Mouse (Mus musculus) hindbrain, embryonic 12.5 days (tissue): ENCODE results near the gene Calr. TPM values are rescaled to one million over a fixed set of nuclear protein-coding genes. Genes with fewer than 3 reads are reported as not detected.

Experiments used
- ATAC-seq: fragments of 200-750 bp; cut with Nextera tagmentation; 2 replicates; pipeline ENCODE4 v1.8.0; 2017; ENCODE audit warnings: moderate TSS enrichment; ENCODE audit not compliant: low FRiP score
- H3K27ac ChIP-seq: fragments of 300-500 bp; sonication (generic); 2 replicates; pipeline ENCODE4 v1.5.1; 2016; ENCODE audit warnings: mild to moderate bottlenecking
- H3K27me3 ChIP-seq: fragments of 300-500 bp; sonication (generic); 2 replicates; pipeline ENCODE4 v1.6.1; 2016; ENCODE audit warnings: mild to moderate bottlenecking
- H3K36me3 ChIP-seq: fragments of 300-500 bp; sonication (generic); 2 replicates; pipeline ENCODE4 v1.6.1; 2016; ENCODE audit warnings: mild to moderate bottlenecking
- H3K4me1 ChIP-seq: fragments of 300-500 bp; sonication (generic); 2 replicates; pipeline ENCODE4 v1.6.1; 2016
- H3K4me2 ChIP-seq: fragments of 300-500 bp; sonication (generic); replicated peaks from 2 replicates; pipeline ENCODE4 v1.6.1; 2016; ENCODE audit warnings: mild to moderate bottlenecking
- H3K4me3 ChIP-seq: fragments of 300-500 bp; sonication (generic); 2 replicates; pipeline ENCODE4 v1.5.1; 2016; ENCODE audit warnings: mild to moderate bottlenecking
- H3K9ac ChIP-seq: fragments of 300-500 bp; sonication (generic); 2 replicates; pipeline ENCODE4 v1.6.1; 2016; ENCODE audit warnings: mild to moderate bottlenecking, moderate library complexity
- H3K9me3 ChIP-seq: fragments of 300-500 bp; sonication (generic); replicated peaks from 2 replicates; pipeline ENCODE4 v1.6.1; 2016; ENCODE audit warnings: mild to moderate bottlenecking
- WGBS: fragments of 180-500 bp; shearing (Covaris S2); methylation state at CpG from one replicate; pipeline ENCODE4 v1.1.7; 2016; 5-methylcytosine and 5-hydroxymethylcytosine counted together
- polyA plus RNA-seq: library from polyadenylated mRNA; unstranded; fragments of >200 nt; fragmentation: Nextera tagmentation; extraction: Ambion mirVana; gene quantifications from 2 replicates; pipeline ENCODE4 v1.2.1, GENCODE M21; 2016

The Calr gene
- polyA plus RNA-seq, 1 experiment from 2014 or later: 792 TPM

DNA sequence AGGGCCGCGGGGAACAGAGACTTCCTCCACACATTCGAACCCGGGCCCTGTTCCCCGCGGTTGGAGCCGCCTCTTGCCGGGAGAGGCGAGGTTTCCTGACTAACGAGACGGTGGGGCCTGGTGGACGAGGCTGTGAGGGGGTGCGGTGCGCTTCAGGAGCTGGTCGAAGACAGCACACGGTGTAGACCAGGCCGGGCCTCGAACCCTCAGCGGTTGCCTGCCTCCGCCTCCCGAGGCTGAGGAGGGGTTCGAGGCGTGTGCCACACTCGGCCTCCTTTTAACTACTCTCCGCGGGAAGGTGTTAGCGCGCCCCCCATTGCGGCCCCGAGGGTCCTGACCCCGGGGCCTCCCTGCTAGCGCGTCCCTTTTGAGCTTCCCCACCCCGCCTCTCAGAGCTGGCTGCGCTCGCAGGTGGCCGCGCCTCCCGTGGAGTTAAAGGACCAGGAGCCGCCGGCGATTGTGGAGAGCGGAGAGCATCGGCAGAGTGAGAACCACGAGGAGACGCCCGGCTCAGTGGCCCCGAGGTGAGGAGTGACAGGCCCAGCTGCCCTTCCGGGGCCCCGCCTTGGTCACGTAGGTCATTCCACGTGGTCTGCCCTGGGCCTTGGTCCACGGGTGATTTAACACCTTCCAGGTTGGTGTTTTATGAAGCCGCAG is 25.7 kb upstream of the Calr start:
- Histone ChIP-seq H3K4me3 (peak overlapping the region; percentile 39), H3K9me3 (no peaks in the 10 kb centered on the region), H3K4me2 (peak overlapping the region; percentile 73), H3K27me3 (peaks cover 14% of the 10 kb centered on the region), H3K27ac (no peak overlapping the region), H3K4me1 (peaks cover 13% of the 10 kb centered on the region), H3K9ac (peak overlapping the region; percentile 56), H3K36me3 (peaks cover 27% of the 10 kb centered on the region)
- 3% methylated on average over 54 of the region's 54 CpGs for WGBS
- peak; percentile 66 for ATAC-seq

DNA sequence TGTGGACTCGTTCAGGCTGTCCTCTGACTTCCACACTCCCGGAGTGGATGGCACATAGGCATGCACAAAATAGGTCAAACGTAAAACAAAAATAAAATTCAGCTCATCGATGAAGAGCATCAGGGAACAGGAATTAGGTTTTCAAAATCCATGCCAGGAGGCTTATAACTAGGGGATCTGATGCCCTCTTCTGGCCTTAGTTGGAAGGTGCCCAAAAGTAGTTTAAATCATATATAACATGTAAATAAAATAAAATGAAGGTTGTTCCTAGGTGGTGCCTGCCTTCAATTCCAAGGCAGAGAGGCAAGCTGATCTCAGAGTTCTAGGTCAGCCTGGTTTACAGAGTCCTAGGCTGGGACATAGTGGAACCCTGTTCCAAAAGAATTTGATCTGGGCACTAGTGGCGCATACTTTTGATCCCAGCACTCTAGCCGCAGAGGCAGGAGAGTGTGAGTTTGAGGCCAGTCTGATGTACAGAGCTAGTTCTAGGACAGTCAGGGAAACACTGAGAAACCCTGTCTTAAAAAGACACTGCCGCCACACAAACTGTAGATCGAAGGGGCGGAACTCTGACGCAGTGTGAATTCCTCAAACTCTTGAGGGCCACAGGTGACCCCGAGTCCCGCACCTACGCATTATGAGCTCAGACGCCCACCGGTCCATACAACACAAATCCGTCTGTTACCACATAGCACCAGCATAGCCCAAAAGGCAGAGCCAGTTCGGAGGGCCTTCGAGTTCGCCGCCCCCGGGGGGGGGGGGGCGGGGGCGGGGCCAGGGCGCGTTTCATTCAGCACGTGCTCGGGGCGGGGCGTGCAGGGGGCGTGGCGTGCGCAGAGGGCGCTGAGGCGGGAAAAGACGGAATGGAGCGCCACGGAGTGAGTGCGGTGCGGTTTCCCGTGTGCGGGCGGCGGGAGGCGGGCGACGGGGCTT is 24.9 kb upstream of the Calr start, which contains the start of gene Syce2:
Syce2 (plus strand) TSS at position 736 of the 933 bp plus-strand sequence.
- H3K4me3 ChIP-seq: peak within 1 kb of the TSS; percentile 39
- no peaks in the 10 kb centered on the region for H3K9me3 ChIP-seq
- WGBS: 13% methylated on average over 46 of the region's 46 CpGs
- peaks cover 35% of the 10 kb centered on the region for H3K36me3 ChIP-seq
- H3K4me1 ChIP-seq: peaks cover 13% of the 10 kb centered on the region
- peak within 1 kb of the TSS; percentile 56 for H3K9ac ChIP-seq
- H3K4me2 ChIP-seq: peak within 1 kb of the TSS; percentile 73
- peak; percentile 59 for ATAC-seq
- H3K27ac ChIP-seq: no peak within 1 kb of the TSS
- H3K27me3 ChIP-seq: peaks cover 14% of the 10 kb centered on the region

DNA sequence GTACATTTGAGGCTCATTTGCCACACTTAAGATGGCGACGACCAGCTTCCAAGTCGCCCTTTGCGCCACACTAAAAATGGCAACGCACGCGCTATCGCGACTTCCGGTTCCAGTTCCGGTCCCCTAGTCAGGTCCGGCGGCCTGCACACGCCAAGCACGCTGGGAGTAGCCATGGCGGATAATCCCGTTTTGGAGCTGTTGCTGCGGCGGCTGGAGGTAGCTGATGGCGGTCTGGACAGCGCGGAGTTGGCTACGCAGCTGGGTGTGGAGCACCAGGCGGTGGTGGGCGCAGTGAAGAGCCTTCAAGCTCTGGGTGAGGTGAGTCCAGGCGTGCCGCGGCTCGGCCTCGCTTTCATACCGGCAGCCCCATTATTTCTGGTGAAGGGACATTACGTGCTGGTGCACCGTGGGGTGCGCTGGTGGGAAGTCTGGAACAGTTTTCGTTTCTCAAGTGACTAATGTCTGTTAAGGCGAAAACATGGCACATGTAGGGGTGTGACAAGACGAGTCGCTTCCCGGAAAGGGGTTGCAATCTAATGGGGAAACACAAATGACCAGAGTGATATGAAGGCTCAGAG is 10.2 kb upstream of the Calr start, which contains the start of gene Farsa:
Farsa (plus strand) TSS at position 126 of the 578 bp plus-strand sequence.
- H3K27ac ChIP-seq: peak within 1 kb of the TSS; percentile 68

DNA sequence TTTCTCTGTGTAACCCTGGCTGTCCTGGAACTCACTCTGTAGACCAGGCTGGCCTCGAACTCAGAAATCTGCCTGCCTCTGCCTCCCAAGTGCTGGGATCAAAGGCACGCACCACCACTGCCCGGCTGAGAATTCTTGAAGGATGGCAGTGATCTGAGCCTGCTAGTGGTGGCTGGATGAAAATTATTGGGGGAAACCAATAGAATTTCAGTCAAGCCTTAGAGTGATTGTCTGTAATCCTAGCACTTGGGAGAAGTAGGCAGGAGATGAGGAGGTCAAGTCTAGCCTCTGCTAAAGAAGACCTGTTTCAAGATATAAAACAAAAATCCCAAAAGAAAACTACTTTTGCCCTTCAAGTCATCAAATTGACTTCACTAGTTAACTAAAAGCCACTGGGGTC is 9.7 kb upstream of the Calr start:
- Histone ChIP-seq H3K4me3 (peak overlapping the region; percentile 82), H3K9ac (no peak overlapping the region)
- peak; percentile 39 for ATAC-seq

More for the DNA sequence above, 10.2 kb upstream of the Calr start, which contains the start of gene Farsa:
- Histone ChIP-seq H3K9ac (peak within 1 kb of the TSS; percentile 83), H3K9me3 (no peaks in the 10 kb centered on the region), H3K4me3 (peak within 1 kb of the TSS; percentile 82), H3K27me3 (no peaks in the 10 kb centered on the region; the same call in 1 of the 2 replicates), H3K4me2 (peak within 1 kb of the TSS; percentile 75), H3K4me1 (peaks cover 13% of the 10 kb centered on the region), H3K36me3 (peaks cover 28% of the 10 kb centered on the region)
- under 1% methylated on average over 39 of the region's 39 CpGs for WGBS
- ATAC-seq: peak; percentile 93

GRCm38 (mm10) chr8:84847684-84848435 is 1.1 kb upstream of the Calr start:
- ATAC-seq: no peak

More for the DNA sequence above, 9.7 kb upstream of the Calr start:
- Histone ChIP-seq H3K4me1 (peaks cover 13% of the 10 kb centered on the region), H3K27ac (no peak overlapping the region), H3K9me3 (no peaks in the 10 kb centered on the region), H3K4me2 (peak overlapping the region; percentile 75), H3K36me3 (peaks cover 22% of the 10 kb centered on the region), H3K27me3 (no peaks in the 10 kb centered on the region; the same call in 1 of the 2 replicates)
- WGBS: 93% methylated on average over 3 of the region's 3 CpGs

GRCm38 (mm10) chr8:84846094-84846721 is 526 bp downstream of the Calr start:
- H3K36me3 ChIP-seq: peaks cover 39% of the 10 kb centered on the region
- peaks cover 33% of the 10 kb centered on the region for H3K4me1 ChIP-seq
- H3K4me2 ChIP-seq: peak overlapping the region; percentile 76
- peak overlapping the region; percentile 94 for H3K4me3 ChIP-seq
- peak overlapping the region; percentile 89 for H3K27ac ChIP-seq
- peak overlapping the region; percentile 96 for H3K9ac ChIP-seq
- H3K9me3 ChIP-seq: no peaks in the 10 kb centered on the region
- WGBS: 2% methylated on average over 30 of the region's 30 CpGs
- peak; percentile 23 for ATAC-seq
- H3K27me3 ChIP-seq: no peaks in the 10 kb centered on the region

More at GRCm38 (mm10) chr8:84847684-84848435, 1.1 kb upstream of the Calr start:
- Histone ChIP-seq H3K36me3 (peaks cover 23% of the 10 kb centered on the region), H3K9me3 (no peaks in the 10 kb centered on the region), H3K4me2 (peak overlapping the region; percentile 76), H3K9ac (peak overlapping the region; percentile 66; the same call in 1 of the 2 replicates), H3K27ac (peak overlapping the region; percentile 76), H3K4me1 (peaks cover 32% of the 10 kb centered on the region), H3K4me3 (peak overlapping the region; percentile 94; the same call in 1 of the 2 replicates), H3K27me3 (no peaks in the 10 kb centered on the region)
- 53% methylated on average over 6 of the region's 6 CpGs for WGBS

GRCm38 (mm10) chr8:84845355-84846093 is 1.2 kb downstream of the Calr start:
- Histone ChIP-seq H3K9me3 (no peaks in the 10 kb centered on the region), H3K4me2 (peak overlapping the region; percentile 76), H3K4me3 (peak overlapping the region; percentile 94), H3K27me3 (no peaks in the 10 kb centered on the region), H3K4me1 (peaks cover 33% of the 10 kb centered on the region), H3K36me3 (peaks cover 39% of the 10 kb centered on the region), H3K27ac (peak overlapping the region; percentile 89), H3K9ac (peak overlapping the region; percentile 96)
- no peak for ATAC-seq
- WGBS: 16% methylated on average over 12 of the region's 12 CpGs

- peak overlapping the region; percentile 94 for H3K4me3 ChIP-seq
- H3K4me1 ChIP-seq: peaks cover 36% of the 10 kb centered on the region
- peaks cover 39% of the 10 kb centered on the region for H3K36me3 ChIP-seq
- ATAC-seq: no peak
- H3K27ac ChIP-seq: no peak overlapping the region
- no peaks in the 10 kb centered on the region for H3K9me3 ChIP-seq
- H3K27me3 ChIP-seq: no peaks in the 10 kb centered on the region
- H3K4me2 ChIP-seq: peak overlapping the region; percentile 76
- 91% methylated on average over 9 of the region's 9 CpGs for WGBS
- H3K9ac ChIP-seq: peak overlapping the region; percentile 96
Observed at GRCm38 (mm10) chr8:84844397-84845070, 2.2 kb downstream of the Calr start.

- Histone ChIP-seq H3K27me3 (no peaks in the 10 kb centered on the region), H3K9me3 (no peaks in the 10 kb centered on the region), H3K27ac (peak overlapping the region; percentile 25), H3K9ac (no peak overlapping the region), H3K4me2 (no peak overlapping the region), H3K4me3 (no peak overlapping the region), H3K4me1 (peaks cover 43% of the 10 kb centered on the region), H3K36me3 (peaks cover 65% of the 10 kb centered on the region)
- no peak for ATAC-seq
- WGBS: 83% methylated on average over 1 of the region's 1 CpGs
Observed at GRCm38 (mm10) chr8:84841514-84841913, 5.2 kb downstream of the Calr start.
